Mouse (Mus musculus) adipocyte (in vitro differentiated cells): ENCODE results near the gene Cmtm8.

Experiments
- DNase-seq: peaks from one replicate; pipeline ENCODE4 v3.0.0-alpha.2; 2016; ENCODE audit warnings: low spot score

The Cmtm8 gene

GRCm38 (mm10) chr9:114752863-114753484 is 91.0 kb downstream of the Cmtm8 start:
- DNase-seq, result peak; percentile 83

GRCm38 (mm10) chr9:114752311-114752710 is 91.6 kb downstream of the Cmtm8 start:
- DNase-seq, result no peak

- no peak for DNase-seq
These were observed 92.4 kb downstream of the Cmtm8 start for GRCm38 (mm10) chr9:114751582-114751981.

- no peak for DNase-seq
These were observed 96.5 kb downstream of the Cmtm8 start for GRCm38 (mm10) chr9:114747466-114747865.

GRCm38 (mm10) chr9:114747012-114747411 is 96.9 kb downstream of the Cmtm8 start:
- no peak for DNase-seq

- no peak for DNase-seq
These were observed 98.3 kb downstream of the Cmtm8 start for GRCm38 (mm10) chr9:114745654-114746053.

GRCm38 (mm10) chr9:114745163-114745562 is 98.8 kb downstream of the Cmtm8 start:
- no peak for DNase-seq

GRCm38 (mm10) chr9:114742731-114743130 is 101.2 kb downstream of the Cmtm8 start:
- no peak for DNase-seq

- no peak for DNase-seq
These were observed 103.6 kb downstream of the Cmtm8 start for GRCm38 (mm10) chr9:114740336-114740735.
